Mouse (Mus musculus) heart, adult 2 months (tissue): Measurements from ENCODE around the gene Macrod2. TPM values are rescaled to one million over a fixed set of nuclear protein-coding genes. Genes with fewer than 3 reads are reported as not detected.

ENCODE experiments used
- DNase-seq, 2 experiments: peaks; one replicate each; pipeline ENCODE4 v3.0.0; 2021
- H3K27ac ChIP-seq: fragments of 200-600 bp; 2 replicates; pipeline ENCODE4 v1.8.1; 2022
- H3K27me3 ChIP-seq: fragments of 200-500 bp; 2 replicates; pipeline ENCODE4 v1.6.1; 2012; ENCODE audit warnings: mild to moderate bottlenecking, low read length, inconsistent platforms, mixed read lengths; ENCODE audit not compliant: control insufficient read depth, insufficient read depth
- H3K36me3 ChIP-seq: fragments of 200-500 bp; 2 replicates; pipeline ENCODE4 v1.6.1; 2012; ENCODE audit warnings: low read length, inconsistent platforms; ENCODE audit not compliant: control insufficient read depth, insufficient read depth
- H3K4me1 ChIP-seq: fragments of 200-500 bp; 2 replicates; pipeline ENCODE4 v1.6.1; 2011; ENCODE audit warnings: low read length; ENCODE audit not compliant: control insufficient read depth, insufficient read depth
- H3K4me3 ChIP-seq: fragments of 200-600 bp; 2 replicates; pipeline ENCODE4 v1.8.1; 2022
- H3K79me2 ChIP-seq: fragments of 200-500 bp; replicated peaks from 2 replicates; pipeline ENCODE4 v1.6.1; 2012; ENCODE audit warnings: mild to moderate bottlenecking, inconsistent platforms, low read length, moderate library complexity, mixed read lengths; ENCODE audit not compliant: control insufficient read depth, insufficient read depth
- H3K9ac ChIP-seq: fragments of 200-500 bp; 2 replicates; pipeline ENCODE4 v1.6.1; 2012; ENCODE audit warnings: low read depth, mild to moderate bottlenecking, control low read depth, inconsistent platforms, low read length, mixed read lengths
- CTCF ChIP-seq: fragments of 200-600 bp; IDR thresholded peaks from 2 replicates; pipeline ENCODE4 v1.8.1; 2022; ENCODE audit warnings: antibody characterized with exemption, mild to moderate bottlenecking, moderate library complexity
- EP300 ChIP-seq: fragments of 200-500 bp; IDR thresholded peaks from 2 replicates; pipeline ENCODE4 v1.6.1; 2011; ENCODE audit warnings: low read depth, low read length, control low read depth; ENCODE audit not compliant: insufficient read depth
- POLR2A ChIP-seq: fragments of 200-500 bp; IDR thresholded peaks from 2 replicates; pipeline ENCODE4 v1.6.1; 2011; ENCODE audit warnings: mild to moderate bottlenecking, low read depth, low read length, control low read depth; ENCODE audit not compliant: insufficient read depth
- WGBS: fragments of 180-500 bp; shearing (Covaris S2); methylation state at CpG from one replicate; pipeline ENCODE4 v1.1.7; 2018; 5-methylcytosine and 5-hydroxymethylcytosine counted together
- intact Hi-C: fragments of 180-260 bp; cut with DNase I; formaldehyde crosslinking; loops from one replicate; pipeline ENCODE4 v1.15.1; 2025
- polyA plus RNA-seq: library from polyadenylated mRNA; depleted of rRNA; stranded (reverse); fragments of >200 nt; gene quantifications from 2 replicates; pipeline ENCODE4 v1.2.3, GENCODE M21; 2012
- total RNA-seq, 2 experiments: library from RNA; stranded (reverse); gene quantifications; 2 replicates each; pipeline ENCODE4 v1.2.3; 2021

Gene Macrod2
- total and polyA plus RNA-seq, 3 experiments = 2.3 to 9.7 (median 8.5) TPM

DNA sequence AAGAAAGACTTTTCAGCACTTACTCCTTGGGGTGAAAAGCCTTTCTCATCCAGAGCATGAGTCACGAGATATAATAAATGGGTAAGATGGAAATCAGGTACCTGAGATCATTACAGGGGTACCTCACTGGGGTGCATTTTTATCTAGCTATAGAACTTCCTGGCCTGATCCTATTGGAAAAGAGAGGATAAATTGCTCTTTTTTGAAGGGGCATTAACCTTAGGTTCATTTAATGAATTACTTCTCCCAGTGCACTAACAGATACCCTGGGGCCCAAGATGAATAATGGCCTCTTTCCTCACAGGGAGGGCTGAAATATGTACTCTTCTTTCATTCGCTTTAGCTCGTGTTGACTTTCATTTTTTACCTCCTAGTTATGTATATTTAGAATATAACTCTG lies 1082.5 kb downstream of the Macrod2 start:
- Histone ChIP-seq H3K9ac (no peak overlapping the region), H3K27ac (no peak overlapping the region), H3K79me2 (no peaks in the 10 kb centered on the region), H3K4me3 (no peak overlapping the region), H3K27me3 (no peaks in the 10 kb centered on the region), H3K36me3 (no peaks in the 10 kb centered on the region), H3K4me1 (no peaks in the 10 kb centered on the region)
- 84% methylated on average over 3 of the region's 3 CpGs for WGBS
- intact Hi-C loops = no loop called here
- DNase-seq = no peak
- TF ChIP-seq POLR2A (no peak), EP300 (no peak), CTCF (no peak)

GRCm38 (mm10) chr2:141490518-141490917 lies 1095.4 kb downstream of the Macrod2 start:
- Histone ChIP-seq H3K36me3 (no peaks in the 10 kb centered on the region), H3K27ac (no peak overlapping the region), H3K9ac (no peak overlapping the region), H3K4me3 (no peak overlapping the region), H3K79me2 (no peaks in the 10 kb centered on the region), H3K4me1 (no peaks in the 10 kb centered on the region), H3K27me3 (no peaks in the 10 kb centered on the region)
- 75% methylated on average over 3 of the region's 3 CpGs for WGBS
- TF ChIP-seq EP300 (no peak), CTCF (no peak), POLR2A (no peak)
- intact Hi-C loops = no loop called here
- DNase-seq = no peak

- no peak overlapping the region for H3K4me3 ChIP-seq
- H3K4me1 ChIP-seq = no peaks in the 10 kb centered on the region
- H3K9ac ChIP-seq = no peak overlapping the region
- no peak for DNase-seq
- H3K27me3 ChIP-seq = no peaks in the 10 kb centered on the region
- 95% methylated on average over 3 of the region's 3 CpGs for WGBS
- intact Hi-C loops = no loop called here
- H3K79me2 ChIP-seq = no peaks in the 10 kb centered on the region
- H3K36me3 ChIP-seq = no peaks in the 10 kb centered on the region
- H3K27ac ChIP-seq = no peak overlapping the region
- TF ChIP-seq CTCF = no peak
Measured at GRCm38 (mm10) chr2:141505451-141505850, 1110.3 kb downstream of the Macrod2 start.

GRCm38 (mm10) chr2:141507929-141508897 lies 1113.1 kb downstream of the Macrod2 start:
- Histone ChIP-seq H3K4me1 (no peaks in the 10 kb centered on the region), H3K27me3 (no peaks in the 10 kb centered on the region), H3K36me3 (no peaks in the 10 kb centered on the region), H3K79me2 (no peaks in the 10 kb centered on the region), H3K4me3 (no peak overlapping the region), H3K9ac (no peak overlapping the region), H3K27ac (no peak overlapping the region)
- WGBS = 75% methylated on average over 9 of the region's 9 CpGs
- intact Hi-C loops = no loop called here
- no peak for TF ChIP-seq CTCF
- no peak for TF ChIP-seq POLR2A
- TF ChIP-seq EP300 = no peak
- no peak for DNase-seq

DNA sequence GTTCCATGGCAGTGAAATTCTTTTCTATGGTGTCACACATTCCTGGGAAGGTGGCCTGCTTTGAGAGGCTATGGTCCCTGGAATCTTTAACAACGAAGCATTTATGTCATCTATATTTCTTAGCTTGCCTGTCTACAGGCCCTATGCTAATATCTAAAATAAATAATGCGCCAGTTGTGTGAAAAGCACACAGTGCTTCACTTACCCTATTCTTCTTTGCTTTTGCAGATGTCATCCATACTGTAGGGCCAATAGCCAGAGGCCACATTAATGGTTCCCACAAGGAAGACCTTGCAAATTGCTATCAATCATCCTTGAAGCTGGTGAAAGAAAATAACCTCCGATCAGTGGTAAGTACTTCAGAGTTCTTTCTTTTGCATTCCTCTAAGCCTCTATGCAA lies 1119.9 kb downstream of the Macrod2 start:
- Histone ChIP-seq H3K36me3 (no peaks in the 10 kb centered on the region), H3K4me1 (no peaks in the 10 kb centered on the region), H3K27ac (no peak overlapping the region), H3K79me2 (no peaks in the 10 kb centered on the region), H3K27me3 (no peaks in the 10 kb centered on the region), H3K4me3 (no peak overlapping the region), H3K9ac (no peak overlapping the region)
- DNase-seq = no peak
- TF ChIP-seq POLR2A = no peak
- no peak for TF ChIP-seq EP300
- TF ChIP-seq CTCF = no peak
- intact Hi-C loops = no loop called here
- 70% methylated on average over 3 of the region's 3 CpGs for WGBS

GRCm38 (mm10) chr2:141522081-141522480 lies 1127.0 kb downstream of the Macrod2 start:
- Histone ChIP-seq H3K4me3 (no peak overlapping the region), H3K27ac (no peak overlapping the region), H3K4me1 (no peaks in the 10 kb centered on the region), H3K79me2 (no peaks in the 10 kb centered on the region), H3K36me3 (no peaks in the 10 kb centered on the region), H3K27me3 (no peaks in the 10 kb centered on the region), H3K9ac (no peak overlapping the region)
- intact Hi-C loops = no loop called here
- 69% methylated on average over 4 of the region's 4 CpGs for WGBS
- no peak for TF ChIP-seq EP300
- no peak for TF ChIP-seq POLR2A
- no peak for TF ChIP-seq CTCF
- DNase-seq = no peak
